Mouse (Mus musculus): ENCODE results near the gene Pum2.
A peak's percentile ranks its signal among the peaks of the same experiment; 100 is the strongest.
"Not testable (repeated sequence)": the region's sequence is repeated elsewhere in the genome, so short reads cannot be mapped to it uniquely, and the experiment has no call there.

Pum2 gene

DNA sequence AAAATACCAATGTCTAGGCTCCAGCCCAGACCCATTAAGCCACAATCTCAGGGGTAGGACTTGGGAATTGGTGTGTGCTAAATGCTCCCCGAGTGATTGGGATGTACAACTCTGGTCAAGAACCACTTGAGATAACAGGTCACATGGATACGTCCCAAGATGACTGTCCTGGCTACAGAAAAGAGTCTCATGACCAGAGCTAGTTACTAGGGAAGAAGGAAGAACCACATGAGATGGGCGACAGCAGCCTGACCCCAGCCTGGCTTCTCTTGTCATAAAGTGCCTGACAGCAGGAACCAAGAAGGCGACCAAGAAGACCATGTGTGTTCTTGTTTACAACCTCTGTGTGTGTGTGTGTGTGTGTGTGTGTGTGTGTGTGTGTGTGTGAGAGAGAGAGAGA is 4.5 kb upstream of the Pum2 start:
- no peak for DNase-seq (ENCODE audit: low read depth, low spot score)

DNA sequence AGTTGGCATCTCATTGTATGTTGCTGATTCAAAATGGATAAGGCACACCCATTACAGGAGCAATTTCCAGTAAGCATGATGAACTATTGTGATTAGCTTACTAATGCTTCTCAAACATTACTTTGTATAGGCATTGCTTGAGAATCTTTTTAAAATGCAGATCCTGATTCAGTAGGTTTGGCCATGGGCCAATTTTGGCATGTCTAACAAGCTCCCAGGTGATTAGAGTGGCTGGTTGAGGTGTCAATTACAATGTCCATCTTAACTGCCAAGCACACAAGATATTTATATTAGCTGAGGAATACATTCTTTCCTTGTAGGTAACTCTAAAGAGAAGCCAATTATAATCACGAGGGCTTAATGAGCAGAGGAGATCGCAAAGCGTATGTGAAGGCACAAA is 4.1 kb upstream of the Pum2 start:
- DNase-seq (ENCODE audit: low read depth, low spot score) = no peak

DNA sequence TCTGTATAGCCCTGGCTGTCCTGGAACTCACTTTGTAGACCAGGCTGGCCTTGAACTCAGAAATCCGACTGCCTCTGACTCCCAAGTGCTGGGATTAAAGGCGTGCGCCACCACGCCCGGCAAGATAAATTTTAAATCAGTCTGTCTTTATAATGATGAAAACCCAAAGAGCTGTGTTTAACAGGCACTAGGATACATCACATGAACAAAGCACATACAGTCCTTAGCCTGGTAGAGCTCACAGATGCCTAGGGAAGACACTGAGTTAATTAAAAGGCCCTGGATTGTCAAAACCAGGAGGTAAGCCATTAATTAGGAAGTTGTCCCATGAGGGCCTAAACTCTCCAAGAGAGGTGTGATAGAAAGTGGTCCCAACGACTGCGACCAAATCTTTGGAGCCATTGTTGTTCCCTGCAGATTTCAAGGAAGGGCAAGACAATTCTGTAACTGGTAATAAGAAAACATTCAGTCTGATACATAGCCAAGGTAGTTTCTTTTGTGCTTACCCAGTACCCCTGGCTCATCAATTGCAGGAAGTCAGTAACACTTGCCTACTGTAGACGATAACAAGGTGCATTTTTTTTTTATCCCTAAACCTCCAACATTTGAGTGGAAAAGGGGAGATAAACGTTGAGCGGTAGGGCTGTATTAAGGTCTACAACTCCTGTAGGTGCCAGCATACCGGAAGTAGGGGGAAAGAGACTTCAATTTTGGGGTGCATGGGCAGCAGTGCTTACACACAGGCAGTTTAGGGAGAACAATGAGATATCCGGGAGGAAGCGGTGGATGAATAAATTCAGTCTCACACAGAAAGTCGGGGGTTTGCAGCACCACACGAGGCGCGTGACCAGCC is 587 bp upstream of the Pum2 start:
- DNase-seq (ENCODE audit: low read depth, low spot score) = peak; percentile 12

DNA sequence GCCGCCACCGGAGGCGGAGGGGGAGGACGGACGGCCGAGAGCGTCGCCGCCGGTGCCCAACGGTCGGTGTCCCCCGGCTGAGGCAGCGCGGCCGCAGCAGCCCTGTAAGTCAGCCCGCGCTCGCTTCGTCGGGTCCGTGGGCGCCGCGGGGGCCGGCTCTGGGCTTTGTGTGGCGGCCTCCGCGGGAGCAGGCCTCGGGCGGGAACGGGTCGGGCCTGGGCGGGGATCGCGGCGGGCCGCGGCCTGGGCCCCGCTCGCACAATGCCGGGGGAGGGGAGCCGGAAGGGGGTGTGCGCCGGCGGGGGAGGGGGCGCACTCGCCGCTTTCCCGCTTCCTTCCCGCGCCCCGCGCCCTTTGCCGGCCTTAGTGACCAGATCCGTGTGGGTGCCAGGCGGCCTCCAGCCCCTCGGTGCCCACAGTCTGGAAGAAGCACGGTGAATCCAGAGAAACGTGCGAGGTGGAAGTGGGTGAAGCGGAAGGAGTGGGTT is 487 bp downstream of the Pum2 start:
- DNase-seq (ENCODE audit: low read depth, low spot score) = peak; percentile 35

DNA sequence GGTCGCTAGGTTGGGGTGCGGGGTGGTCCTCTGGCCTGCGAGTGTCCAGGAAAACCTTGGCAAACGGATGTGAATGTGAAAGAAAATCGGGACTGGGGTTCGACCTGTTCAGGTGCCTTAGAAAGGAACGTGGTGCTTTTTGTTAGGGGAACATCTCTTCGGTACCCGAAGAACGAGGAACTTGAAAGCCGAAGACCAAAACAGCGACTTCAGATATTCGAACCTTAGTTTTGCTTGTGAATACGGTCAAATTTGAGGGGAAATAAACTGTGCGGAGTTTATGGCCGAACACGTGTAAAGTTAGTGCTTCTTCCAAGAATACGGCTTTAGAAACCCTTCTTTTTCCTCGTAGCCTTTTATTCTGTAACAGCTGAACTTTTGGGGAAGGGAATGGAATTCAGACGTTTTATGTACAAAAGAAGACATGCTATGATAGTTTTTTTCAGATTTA is 982 bp downstream of the Pum2 start:
- DNase-seq (ENCODE audit: low read depth, low spot score) = no peak

DNA sequence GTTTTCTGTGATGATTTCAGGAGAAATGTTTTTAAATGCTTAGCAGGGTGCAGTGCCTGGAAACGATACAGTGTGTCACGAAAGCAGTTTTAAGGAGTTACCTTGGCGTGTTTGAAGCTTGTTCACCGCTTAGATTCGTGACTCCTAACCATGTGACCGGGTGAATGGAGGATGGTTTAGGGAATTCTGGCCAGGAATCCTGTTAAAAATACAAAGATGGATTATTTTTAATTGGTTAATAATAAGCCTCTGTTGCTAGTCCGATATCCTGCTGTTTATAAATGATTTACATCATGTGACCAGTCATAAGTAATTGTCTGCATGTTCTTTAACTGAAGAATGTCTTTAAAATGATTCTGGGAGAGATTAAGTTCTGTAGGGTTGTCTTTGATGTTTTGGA is 1.4 kb downstream of the Pum2 start:
- peak; percentile 38 for DNase-seq (ENCODE audit: low read depth, low spot score)

DNA sequence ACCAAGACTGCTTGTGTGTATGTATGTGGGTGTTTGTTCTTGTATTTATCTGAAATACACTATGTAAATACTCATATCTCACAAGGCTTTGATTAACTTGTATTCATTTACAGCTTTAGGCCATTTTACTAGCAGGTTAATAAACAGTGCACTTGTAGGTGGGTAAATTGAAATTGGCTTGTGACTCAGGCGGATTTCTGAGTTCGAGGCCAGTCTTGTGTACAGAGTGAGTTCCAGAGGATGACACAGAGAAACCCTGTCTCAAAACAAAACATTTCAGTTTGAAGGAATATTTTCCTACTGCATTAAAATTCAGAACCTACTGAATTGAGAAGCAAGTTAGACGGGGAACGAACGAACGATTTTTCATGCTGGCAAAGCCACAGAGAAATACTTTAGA is 2.4 kb downstream of the Pum2 start:
- DNase-seq (ENCODE audit: low read depth, low spot score) = no peak

DNA sequence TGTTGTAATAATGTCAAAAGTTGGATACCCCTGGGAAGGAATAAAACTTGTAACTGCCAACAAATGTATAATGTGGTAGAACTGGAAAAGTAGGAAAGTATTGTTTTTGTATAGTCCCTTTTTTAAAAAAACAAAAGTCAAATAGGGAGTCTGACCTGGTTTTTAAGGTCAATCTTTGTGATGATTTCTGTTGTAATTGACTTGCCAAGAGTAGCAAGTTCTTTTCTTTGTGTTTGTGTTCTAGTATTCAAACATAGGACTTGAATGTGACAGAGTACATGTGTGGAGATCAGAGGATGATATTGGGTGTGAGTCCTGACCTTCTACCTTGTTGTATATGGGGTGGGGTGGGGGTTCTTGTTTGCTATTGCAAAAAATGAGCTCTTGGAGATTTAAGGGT is 4.0 kb downstream of the Pum2 start:
- DNase-seq (ENCODE audit: low read depth, low spot score) = no peak

DNA sequence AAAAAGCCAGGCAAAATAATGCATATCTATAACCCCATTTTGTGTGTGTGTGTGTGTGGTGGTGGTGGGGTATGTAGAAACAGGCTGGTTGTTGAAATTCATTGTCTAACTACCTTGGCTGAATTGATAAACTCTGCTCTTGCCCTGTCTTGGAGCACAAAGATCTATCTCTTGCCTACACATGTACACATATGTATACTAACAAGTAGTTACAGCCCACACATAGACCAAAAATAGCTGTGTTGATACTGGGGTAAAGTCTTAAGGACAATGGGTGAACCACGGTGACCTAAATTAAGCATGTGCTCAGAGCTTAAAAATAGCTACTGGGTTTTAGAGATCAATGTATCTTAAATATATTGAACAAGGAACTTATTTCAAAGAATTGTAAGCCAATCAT is 10.3 kb downstream of the Pum2 start:
- DNase-seq (ENCODE audit: low read depth, low spot score) = no peak

DNA sequence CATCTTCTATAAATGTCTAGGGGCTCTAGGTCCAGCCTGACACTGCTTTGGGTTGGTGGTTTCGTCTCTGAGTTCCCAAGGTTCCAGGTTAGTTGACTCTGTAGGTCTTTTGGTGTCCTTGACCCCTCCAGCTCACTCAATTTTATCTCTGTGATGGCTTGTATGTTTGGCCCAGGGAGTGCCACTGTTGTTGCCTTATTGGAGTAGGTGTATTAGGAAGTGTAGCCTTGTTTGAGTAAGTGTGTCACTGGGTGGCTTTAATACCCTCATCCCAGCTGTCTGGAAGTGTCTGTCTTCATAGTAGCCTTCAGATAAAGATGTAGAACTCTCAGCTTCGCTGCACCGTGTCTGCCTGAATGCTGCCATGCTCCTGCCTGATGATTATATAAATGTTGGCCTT is 11.1 kb downstream of the Pum2 start:
- DNase-seq (ENCODE audit: low read depth, low spot score) = no peak

DNA sequence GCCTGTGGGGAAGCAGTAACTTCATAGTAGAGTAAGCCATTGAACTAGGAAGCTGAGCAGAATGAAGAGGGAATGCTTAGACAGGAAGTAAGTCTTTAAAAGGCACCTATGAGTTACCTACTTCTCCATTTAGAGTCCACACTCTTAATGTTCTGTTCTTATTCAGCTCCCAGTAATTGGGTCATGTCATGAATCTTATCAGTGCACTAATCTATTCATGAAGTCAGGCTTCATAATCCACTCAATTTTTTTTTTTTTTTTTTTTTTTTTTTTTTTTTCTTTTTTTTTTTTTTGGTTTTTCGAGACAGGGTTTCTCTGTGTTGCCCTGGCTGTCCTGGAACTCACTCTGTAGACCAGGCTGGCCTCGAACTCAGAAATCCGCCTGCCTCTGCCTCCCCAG is 15.9 kb downstream of the Pum2 start:
- DNase-seq (ENCODE audit: low read depth, low spot score) = not testable (repeated sequence)

DNA sequence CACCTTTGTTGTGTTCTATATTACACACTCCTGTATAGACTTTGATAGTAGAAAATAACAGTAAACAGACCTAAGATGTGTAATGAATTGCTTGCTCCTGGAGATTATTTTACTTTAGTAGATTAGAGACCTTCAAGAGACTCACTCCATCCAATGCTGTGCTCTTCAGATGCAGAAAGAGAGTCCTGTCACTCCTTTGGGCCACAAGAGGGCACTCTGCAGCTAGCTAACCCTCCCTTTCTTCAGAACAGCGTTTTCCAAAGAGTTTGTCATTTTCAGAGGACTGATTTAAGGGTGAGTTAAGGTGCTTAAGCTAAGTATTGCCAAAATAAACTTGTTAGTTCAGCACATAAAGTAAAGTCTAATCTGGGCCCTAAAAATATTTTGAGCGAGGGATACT is 25.0 kb downstream of the Pum2 start:
- peak; percentile 55 for DNase-seq (ENCODE audit: low read depth, low spot score)

DNA sequence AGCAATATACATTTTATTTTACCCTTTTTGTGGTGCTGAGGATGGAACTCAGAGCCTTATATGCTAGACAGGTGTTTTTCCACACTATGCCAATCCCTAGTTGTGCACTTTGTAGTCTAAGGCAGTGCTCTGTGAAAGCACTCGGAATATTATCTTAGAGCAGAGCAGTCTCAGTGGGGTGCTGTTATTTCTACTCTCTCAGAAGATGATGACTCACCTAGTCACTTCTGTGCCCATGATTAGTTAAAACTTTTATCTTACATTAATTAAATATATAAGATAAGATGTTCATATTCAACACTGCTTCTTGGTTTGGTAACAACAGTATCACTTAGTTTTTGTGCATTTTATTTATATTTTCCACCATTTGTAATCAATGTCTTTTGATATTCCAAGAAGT is 30.1 kb downstream of the Pum2 start:
- DNase-seq (ENCODE audit: low read depth, low spot score) = no peak

DNA sequence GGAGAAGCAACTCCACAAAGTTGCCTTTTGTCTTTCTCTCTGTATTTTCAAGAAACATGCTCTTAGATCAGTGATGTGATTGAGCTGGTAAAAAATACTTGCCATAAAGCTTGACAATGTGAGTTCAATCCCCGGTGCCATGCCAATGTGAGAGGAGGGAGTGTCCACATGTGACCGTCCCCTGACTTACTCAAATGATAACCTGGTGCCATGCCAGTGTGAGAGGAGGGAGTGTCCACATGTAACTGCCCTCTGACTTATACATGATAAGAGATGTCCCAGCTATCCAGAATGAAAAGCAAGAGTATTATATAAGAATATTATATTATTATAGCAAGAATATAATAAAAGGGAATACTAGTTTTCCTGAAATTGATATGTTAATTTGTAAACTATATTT is 34.9 kb downstream of the Pum2 start:
- DNase-seq (ENCODE audit: low read depth, low spot score) = no peak

DNA sequence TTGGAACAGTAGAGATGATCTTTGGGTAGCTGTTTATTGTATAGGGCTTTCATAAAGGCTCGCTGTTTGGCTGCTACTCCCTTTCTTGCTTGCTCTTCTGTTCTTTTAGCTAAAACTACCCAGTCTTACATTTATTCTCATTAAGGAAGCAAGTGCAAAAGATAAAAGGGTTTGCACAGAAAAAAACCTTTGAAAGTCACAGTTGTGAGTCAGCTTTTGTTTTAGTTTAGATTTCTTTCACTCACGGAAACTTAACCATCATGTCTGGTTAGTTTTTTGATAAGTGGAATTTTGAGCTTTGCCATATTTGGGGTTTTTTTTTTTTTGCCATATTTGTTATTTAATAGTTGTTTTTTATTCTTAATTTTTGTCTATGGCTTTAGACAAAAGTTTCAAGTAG is 38.7 kb downstream of the Pum2 start:
- DNase-seq (ENCODE audit: low read depth, low spot score) = no peak

DNA sequence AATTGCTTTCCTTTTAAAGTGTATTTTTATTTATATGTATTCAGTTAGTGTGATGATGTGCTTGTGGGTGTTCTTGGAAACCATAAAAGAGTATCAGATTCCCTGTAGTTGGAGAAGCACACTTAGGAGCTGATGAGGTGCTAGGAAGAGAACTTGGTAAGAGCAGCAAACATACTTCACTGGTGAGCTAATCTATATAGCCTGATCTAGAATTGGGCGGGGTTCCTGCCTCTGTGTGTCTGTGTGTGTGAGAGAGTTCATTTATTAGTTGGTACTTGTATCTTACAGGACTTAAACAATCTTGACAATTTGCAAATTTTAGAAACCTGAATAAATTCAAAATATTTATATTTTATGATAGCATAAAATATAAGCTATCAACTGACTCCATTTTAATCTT is 42.2 kb downstream of the Pum2 start:
- DNase-seq (ENCODE audit: low read depth, low spot score) = no peak

DNA sequence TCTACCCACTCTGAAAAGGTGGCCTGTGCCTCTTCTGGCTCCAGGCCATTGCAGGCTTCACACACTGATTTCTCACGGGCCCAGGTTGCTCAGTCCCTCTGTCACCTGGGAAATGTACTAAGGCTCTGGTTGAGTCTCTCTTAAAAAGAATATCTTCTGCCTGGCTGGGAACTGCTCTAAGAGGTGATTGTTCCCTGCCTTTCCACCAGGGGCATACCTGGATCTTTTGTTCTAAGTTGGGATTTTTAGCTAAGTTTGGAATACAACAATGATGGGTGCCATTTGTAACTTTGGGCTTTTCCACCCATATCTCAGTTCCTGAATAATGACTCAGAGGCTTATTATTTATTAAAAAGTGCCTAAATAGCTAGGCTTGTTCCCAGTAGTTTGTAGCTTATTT is 53.0 kb downstream of the Pum2 start:
- peak; percentile 38 for DNase-seq (ENCODE audit: low read depth, low spot score)

DNA sequence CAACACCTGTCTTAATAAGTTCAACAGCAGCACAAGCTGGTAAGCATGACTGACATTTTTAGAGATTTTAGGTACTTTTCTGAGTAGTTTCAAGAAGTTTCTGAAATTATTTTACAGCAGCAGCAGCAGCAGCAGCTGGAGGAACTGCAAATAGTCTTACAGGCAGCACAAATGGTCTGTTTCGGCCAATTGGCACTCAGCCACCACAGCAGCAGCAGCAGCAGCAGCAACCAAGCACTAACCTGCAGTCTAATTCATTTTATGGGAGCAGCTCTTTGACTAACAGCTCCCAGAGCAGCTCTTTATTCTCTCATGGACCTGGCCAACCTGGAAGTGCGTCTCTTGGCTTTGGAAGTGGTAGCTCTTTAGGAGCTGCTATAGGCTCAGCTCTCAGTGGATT is 54.8 kb downstream of the Pum2 start:
- DNase-seq (ENCODE audit: low read depth, low spot score) = no peak

DNA sequence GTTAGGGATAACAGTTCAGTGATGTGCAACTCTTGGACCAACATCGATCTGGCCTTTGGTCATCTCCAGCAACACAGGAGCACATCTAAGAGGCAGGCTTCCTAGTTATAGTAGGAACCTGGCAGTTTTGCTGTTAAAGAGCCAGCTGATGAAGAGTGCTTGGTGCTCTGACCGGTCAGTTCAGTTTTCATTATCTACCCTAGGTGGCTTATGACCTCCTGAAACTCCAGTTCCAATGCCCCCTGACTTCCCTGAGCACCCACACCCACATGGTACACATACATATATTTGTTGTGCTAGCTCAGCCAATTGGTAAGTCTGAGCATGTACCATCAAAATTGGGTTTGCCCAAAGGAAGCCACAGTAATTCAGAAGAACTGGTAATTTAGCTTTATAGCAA is 79.7 kb downstream of the Pum2 start:
- DNase-seq (ENCODE audit: low read depth, low spot score) = no peak

DNA sequence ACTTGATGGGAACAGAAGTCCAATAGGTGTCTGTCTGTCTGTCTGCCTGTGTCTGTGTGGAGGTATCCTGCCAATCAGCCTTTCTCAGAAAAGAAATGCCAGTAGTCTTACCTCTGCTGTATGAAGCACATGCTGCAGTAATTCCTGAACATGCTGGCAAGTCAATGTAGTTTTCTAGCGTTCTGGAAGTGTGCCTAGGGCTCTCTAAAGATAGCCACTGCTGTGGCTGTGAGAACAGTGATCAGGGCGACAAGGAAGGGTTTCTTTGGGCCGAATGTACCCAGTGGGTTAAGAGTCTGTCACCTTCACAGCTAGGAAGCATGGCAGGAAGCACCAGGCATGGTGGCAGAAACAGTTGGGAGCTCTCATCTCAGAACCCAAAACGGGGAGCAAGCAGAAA is 80.2 kb downstream of the Pum2 start:
- no peak for DNase-seq (ENCODE audit: low read depth, low spot score)

DNA sequence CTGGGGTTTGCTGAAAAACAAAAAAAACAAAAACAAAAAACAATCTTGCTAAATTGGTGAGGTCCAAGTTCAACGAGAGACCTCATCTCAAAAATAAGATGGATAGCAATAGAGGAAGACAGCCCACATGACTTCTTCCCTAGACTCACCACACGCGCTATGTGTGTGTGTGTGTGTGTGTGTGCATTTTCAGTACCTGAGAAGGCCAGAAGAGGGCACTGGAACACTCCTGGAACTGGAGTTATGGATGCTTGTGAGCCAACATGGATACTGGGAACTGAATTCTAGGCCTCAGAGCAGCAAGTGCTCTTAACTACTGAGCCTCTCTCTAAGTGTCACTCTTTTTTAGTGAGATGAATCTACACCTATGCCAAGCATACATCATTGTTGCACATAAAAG is 84.1 kb downstream of the Pum2 start:
- DNase-seq (ENCODE audit: low read depth, low spot score) = peak; percentile 66

DNA sequence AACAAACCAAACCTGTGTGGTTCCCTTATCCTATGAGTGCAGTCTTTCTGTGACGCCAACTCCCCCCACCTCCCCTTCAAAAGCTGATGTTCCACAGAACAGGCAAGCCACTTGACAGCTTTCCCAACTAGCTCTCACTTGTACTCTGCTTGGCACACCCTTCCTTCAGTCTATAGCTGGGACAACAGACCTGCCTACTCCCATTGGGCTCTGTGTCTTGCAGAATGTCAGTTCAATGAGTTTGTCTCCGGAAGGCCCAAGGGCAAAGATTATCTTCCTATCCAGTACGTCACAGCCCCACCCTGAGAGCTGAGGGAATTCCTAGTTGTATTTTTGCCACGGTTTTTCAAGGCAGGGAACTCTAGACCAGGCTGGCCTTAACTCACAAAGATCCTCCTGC is 85.2 kb downstream of the Pum2 start:
- DNase-seq (ENCODE audit: low read depth, low spot score) = peak; percentile 54

DNA sequence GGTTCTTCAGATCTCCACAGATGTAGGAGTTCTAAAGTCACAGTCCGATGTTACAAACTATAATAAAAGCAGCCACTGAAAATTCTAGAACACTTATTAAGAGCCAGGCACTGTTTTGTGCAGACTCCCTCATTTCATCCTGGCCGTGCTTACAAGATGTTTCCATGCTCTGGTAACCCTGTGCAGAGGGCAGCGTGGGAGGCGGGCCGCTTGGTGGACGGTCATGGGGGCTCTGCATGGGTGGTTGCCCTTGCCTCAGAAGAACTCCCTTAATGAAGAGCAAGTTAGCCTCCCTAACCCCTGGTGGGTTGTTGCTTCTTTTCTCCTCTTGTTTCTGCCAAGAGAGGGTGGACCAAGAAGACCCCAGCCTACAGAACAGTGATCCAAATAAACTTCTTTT is 85.8 kb downstream of the Pum2 start:
- DNase-seq (ENCODE audit: low read depth, low spot score) = no peak

DNA sequence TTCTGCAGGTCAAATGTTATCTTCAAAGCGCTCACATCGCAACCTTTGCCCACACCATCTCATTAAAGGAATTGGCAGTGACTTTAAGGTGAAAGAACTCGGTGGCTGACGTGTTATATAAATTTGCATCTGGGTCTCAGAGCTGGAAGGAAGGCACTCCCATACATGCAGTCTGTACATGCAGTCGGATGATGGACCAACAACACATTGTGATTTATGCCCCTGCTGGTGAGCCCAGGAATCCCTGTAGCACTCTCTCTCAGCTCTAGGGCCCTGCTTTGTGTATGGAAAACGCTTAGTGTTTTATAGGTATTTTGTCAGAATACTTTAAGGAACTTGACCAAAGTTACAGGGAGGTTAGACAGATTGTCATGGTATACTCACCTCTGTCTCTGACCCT is 86.6 kb downstream of the Pum2 start:
- peak; percentile 25 for DNase-seq (ENCODE audit: low read depth, low spot score)

Measured in ES-CJ7 (cell line).